Mouse (Mus musculus) heart, postnatal 25 days (tissue): ENCODE results near the gene Vmn2r66. TPM values are rescaled to one million over a fixed set of nuclear protein-coding genes. Genes with fewer than 3 reads are reported as not detected.

ENCODE experiments used
- DNase-seq: peaks from one replicate; pipeline ENCODE4 v3.0.0; 2022; ENCODE audit warnings: low spot score
- intact Hi-C: fragments of 180-260 bp; cut with DNase I; formaldehyde crosslinking; loops from one replicate; pipeline ENCODE4 v1.15.1; 2025
- total RNA-seq, 2 experiments: library from RNA; stranded (reverse); gene quantifications; 2 replicates each; pipeline ENCODE4 v1.2.3; 2021

Vmn2r66 gene
- total RNA-seq, result not detected

DNA sequence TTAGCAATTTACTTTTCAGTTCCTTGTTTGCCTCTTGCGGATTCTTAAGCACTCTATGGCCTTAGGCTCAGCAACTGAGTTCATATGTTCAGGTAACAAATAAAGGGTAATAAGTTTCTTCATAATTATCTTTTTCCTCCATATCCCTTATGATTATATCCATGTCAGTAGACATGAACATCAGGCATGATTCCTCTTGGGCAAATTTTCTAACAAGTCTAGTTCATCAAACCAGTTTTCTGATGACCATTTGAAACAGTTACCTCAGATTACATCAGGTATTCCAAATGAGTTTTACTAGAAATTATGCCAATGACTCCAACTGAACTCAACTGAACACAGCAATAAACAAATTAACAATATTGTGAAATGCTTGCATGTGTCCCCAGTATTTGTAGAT is at the start of gene Vmn2r66:
Vmn2r66 (minus strand) TSS at position 101 of the 400 bp plus-strand sequence.
- intact Hi-C loops, result no loop called here
- DNase-seq, result no peak

DNA sequence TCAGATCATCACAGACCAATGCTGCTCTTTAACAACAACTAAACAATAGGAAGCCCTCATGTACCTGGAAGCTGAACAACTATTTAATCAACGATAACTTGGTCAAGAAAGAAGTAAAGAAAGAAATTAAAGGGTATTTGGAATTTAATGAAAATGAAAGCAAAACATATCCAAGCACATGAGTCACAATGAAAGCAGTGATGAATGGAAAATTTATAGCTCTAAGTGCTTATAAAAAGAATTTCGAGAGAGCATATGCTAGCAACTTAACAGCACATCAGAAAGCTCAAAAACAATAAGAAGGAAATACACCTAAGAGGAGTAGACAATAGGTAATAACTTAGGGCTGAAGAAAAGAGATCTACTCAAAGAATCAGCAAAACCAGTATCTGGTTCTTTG is 15.4 kb downstream of the Vmn2r66 start:
- intact Hi-C loops, result no loop called here
- no peak for DNase-seq

DNA sequence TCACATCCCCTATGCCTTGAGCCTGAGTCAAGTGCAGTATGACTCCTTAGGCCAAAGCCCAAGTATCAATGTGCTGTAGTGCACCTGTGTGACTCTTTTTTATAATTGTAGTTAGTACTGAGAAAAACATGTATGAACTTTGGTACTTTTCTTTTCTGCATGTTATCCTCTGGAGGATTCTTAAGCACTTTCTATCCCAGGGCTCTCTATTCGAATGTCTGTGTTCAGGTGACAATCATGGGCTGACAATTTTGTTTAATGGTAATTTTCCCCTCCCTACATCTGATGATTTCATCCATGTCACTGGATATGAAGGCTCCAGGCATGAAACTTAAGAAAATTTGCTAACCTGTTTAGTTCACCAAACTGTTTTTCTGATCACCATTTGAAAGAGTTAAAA is 48.1 kb downstream of the Vmn2r66 start, which contains the start of gene Vmn2r65:
Vmn2r65 (minus strand) TSS at position 101 of the 400 bp plus-strand sequence.
- DNase-seq, result no peak
- intact Hi-C loops, result no loop called here

Other genes starting within 250 kb of the Vmn2r66 start
- not detected for gene Olfr291, start 158.7 kb downstream of the Vmn2r66 start, total RNA-seq
- gene Vmn2r65, start 48.2 kb downstream of the Vmn2r66 start, total RNA-seq, result not detected
- not detected for gene Vmn2r67, start 143.7 kb upstream of the Vmn2r66 start, total RNA-seq
- not detected for gene Vmn2r68, start 225.5 kb upstream of the Vmn2r66 start, total RNA-seq